Mouse (Mus musculus): ENCODE measurements around the gene Aspm. TPM values are rescaled to one million over a fixed set of nuclear protein-coding genes. Genes with fewer than 3 reads are reported as not detected.
A peak's percentile ranks its signal among the peaks of the same experiment; 100 is the strongest.

Gene Aspm
- polyA plus RNA-seq, 1 experiment from 2014 or later, result 3.2 TPM

DNA sequence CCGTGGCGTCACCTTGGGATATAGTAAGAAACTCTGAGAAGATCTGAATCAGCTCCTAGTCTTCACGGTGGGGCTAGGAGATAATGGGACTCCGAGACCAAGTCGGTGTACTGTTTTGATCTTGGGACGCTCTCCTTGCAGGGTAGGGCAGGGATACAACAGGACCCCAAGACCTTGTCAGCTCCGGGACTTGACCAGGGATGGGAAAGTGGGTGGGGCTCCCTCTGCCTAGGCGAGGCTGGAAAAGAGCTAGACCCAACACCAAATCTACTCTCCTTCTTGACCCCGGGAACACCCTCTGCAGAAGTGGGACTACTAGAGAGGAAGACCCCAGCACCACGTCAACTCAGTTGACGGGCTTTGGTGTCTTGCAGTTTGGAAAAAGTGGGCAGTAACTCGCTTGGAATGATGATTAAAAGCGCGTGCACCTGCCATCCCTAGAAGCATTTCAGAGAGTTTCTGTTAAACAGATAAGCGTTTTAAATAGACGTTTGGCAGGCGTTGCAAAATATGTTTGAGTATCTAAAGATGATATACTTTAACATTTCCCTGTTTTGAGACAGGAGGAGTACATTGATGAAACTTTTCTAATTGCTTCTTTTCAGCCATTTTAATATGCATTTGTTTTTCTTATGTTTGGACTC lies 776 bp downstream of the Aspm start:
- 1% methylated on average over 17 of the region's 17 CpGs for WGBS
- ATAC-seq, result peak; percentile 11; the same call in 1 of the 2 replicates
- no peaks in the 10 kb centered on the region for H3K27me3 ChIP-seq (replicated peaks; ENCODE audit: control insufficient read depth, insufficient read depth, low read length)
- H3K9ac ChIP-seq (ENCODE audit: low read depth, low read length), result peak overlapping the region; percentile 53
- peak overlapping the region; percentile 70 for H3K4me3 ChIP-seq (ENCODE audit: low read depth, low read length)
- peak overlapping the region; percentile 95 for H3K4me2 ChIP-seq (replicated peaks; ENCODE audit: low read depth)
- H3K9me3 ChIP-seq (ENCODE audit: control insufficient read depth), result no peaks in the 10 kb centered on the region
- TF ChIP-seq CTCF (IDR thresholded peaks at IDR 0.05; ENCODE audit: low read depth), result no peak
- H3K36me3 ChIP-seq (ENCODE audit: control insufficient read depth, insufficient read depth), result no peaks in the 10 kb centered on the region
- H3K27ac ChIP-seq (ENCODE audit: low read depth, low read length), result no peak overlapping the region
- 0 out of 2 replicates have a peak, but pooled peaks cover 6% of the 10 kb centered on the region for H3K4me1 ChIP-seq (replicated peaks; ENCODE audit: control insufficient read depth, insufficient read depth, low read length)

DNA sequence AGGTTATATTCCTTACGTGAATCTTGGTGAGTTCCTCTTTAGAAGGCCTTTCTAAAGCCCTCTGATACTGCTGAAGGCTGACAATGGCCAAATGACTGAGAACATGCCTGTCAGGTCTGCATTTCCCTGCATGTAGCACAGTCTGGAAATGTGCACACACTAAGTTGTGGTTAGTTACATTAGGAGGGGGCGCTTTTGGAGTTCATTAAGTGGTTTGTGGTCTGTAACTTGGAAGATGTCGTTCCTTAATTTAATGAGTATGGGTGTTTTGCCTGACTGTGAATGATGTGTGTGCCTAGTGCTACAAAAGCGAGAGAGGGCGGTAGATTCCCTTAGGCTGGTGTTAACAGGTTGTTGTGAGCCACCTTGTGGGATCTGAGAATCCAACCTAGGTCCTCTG lies 6.2 kb downstream of the Aspm start:
- Histone ChIP-seq H3K9ac (ENCODE audit: low read depth, low read length) (no peak overlapping the region), H3K9me3 (ENCODE audit: control insufficient read depth) (no peaks in the 10 kb centered on the region), H3K4me1 (replicated peaks; ENCODE audit: control insufficient read depth, insufficient read depth, low read length) (no peaks in the 10 kb centered on the region), H3K27me3 (replicated peaks; ENCODE audit: control insufficient read depth, insufficient read depth, low read length) (no peaks in the 10 kb centered on the region), H3K4me3 (ENCODE audit: low read depth, low read length) (no peak overlapping the region), H3K36me3 (ENCODE audit: control insufficient read depth, insufficient read depth) (peaks cover 10% of the 10 kb centered on the region), H3K4me2 (replicated peaks; ENCODE audit: low read depth) (no peak overlapping the region), H3K27ac (ENCODE audit: low read depth, low read length) (no peak overlapping the region)
- no peak for TF ChIP-seq CTCF (IDR thresholded peaks at IDR 0.05; ENCODE audit: low read depth)
- ATAC-seq, result no peak
- WGBS, result 89% methylated on average over 5 of the region's 5 CpGs

DNA sequence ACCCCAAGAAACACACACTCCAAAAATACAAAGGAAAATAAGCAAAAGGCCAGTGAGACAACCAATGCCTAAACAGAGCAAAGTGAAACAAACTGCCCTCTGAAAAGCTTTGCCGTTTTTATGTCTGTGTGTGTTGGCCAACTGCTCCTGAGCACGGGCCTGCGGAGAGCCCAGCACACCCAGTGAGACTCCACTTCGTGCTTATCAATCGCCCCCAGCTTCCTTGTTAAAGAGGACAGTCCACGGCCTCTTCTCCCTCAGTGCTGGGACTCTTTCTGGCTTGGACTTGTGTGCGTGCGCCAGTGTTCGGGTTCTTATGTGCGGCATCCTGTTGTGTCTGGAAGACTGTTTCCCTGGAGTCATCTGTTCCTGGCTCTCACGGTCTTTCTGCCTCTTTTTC lies 11.4 kb downstream of the Aspm start:
- 92% methylated on average over 11 of the region's 11 CpGs for WGBS

DNA sequence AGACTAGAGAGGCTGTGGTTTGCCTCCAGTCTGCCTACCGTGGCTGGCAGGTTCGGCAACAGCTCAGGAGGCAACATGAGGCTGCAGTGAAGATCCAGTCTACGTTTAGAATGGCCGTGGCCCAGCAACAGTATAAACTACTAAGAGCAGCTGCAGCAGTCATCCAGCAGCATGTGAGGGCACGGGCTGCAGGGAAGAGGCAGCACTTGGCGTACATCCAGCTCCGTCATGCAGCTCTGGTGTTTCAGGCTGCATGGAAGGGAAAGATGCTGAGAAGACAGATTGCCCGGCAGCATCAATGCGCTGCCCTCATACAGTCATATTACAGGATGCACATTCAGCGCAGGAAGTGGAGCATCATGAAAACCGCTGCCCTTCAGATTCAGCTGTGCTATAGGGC lies 24.3 kb downstream of the Aspm start:
- Histone ChIP-seq H3K36me3 (ENCODE audit: control insufficient read depth, insufficient read depth) (peaks cover 53% of the 10 kb centered on the region), H3K9me3 (ENCODE audit: control insufficient read depth) (no peaks in the 10 kb centered on the region), H3K27ac (ENCODE audit: low read depth, low read length) (no peak overlapping the region), H3K4me2 (replicated peaks; ENCODE audit: low read depth) (no peak overlapping the region), H3K4me3 (ENCODE audit: low read depth, low read length) (no peak overlapping the region), H3K27me3 (replicated peaks; ENCODE audit: control insufficient read depth, insufficient read depth, low read length) (no peaks in the 10 kb centered on the region), H3K9ac (ENCODE audit: low read depth, low read length) (no peak overlapping the region), H3K4me1 (replicated peaks; ENCODE audit: control insufficient read depth, insufficient read depth, low read length) (no peaks in the 10 kb centered on the region)
- no peak for TF ChIP-seq CTCF (IDR thresholded peaks at IDR 0.05; ENCODE audit: low read depth)
- ATAC-seq, result no peak
- 91% methylated on average over 11 of the region's 11 CpGs for WGBS

More for the DNA sequence above, 11.4 kb downstream of the Aspm start:
- H3K4me1 ChIP-seq (replicated peaks; ENCODE audit: control insufficient read depth, insufficient read depth, low read length), result no peaks in the 10 kb centered on the region
- no peak overlapping the region for H3K9ac ChIP-seq (ENCODE audit: low read depth, low read length)
- no peak overlapping the region for H3K4me2 ChIP-seq (replicated peaks; ENCODE audit: low read depth)
- no peaks in the 10 kb centered on the region for H3K9me3 ChIP-seq (ENCODE audit: control insufficient read depth)
- peaks cover 26% of the 10 kb centered on the region for H3K36me3 ChIP-seq (ENCODE audit: control insufficient read depth, insufficient read depth)
- H3K27me3 ChIP-seq (replicated peaks; ENCODE audit: control insufficient read depth, insufficient read depth, low read length), result no peaks in the 10 kb centered on the region
- ATAC-seq, result no peak
- no peak overlapping the region for H3K27ac ChIP-seq (ENCODE audit: low read depth, low read length)
- no peak for TF ChIP-seq CTCF (IDR thresholded peaks at IDR 0.05; ENCODE audit: low read depth)
- H3K4me3 ChIP-seq (ENCODE audit: low read depth, low read length), result no peak overlapping the region

DNA sequence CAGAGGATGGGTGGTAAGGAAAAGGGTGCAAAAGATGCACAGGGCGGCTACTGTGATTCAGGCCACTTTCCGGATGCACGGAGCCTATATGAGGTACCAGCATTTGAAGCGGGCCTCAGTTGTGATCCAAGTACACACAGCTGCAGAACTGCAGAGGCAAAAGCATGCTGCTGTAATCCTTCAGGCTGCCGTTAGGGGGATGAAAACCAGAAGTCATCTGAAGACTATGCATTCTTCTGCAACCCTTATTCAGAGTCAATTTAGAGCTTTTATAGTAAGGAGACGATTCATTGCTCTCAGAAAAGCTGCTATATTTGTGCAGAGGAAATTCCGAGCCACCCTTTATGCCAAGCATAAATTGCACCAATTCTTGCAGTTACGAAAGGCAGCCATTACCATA lies 25.7 kb downstream of the Aspm start:
- no peak for ATAC-seq
- Histone ChIP-seq H3K27ac (ENCODE audit: low read depth, low read length) (no peak overlapping the region), H3K4me2 (replicated peaks; ENCODE audit: low read depth) (no peak overlapping the region), H3K9ac (ENCODE audit: low read depth, low read length) (no peak overlapping the region), H3K4me3 (ENCODE audit: low read depth, low read length) (no peak overlapping the region), H3K4me1 (replicated peaks; ENCODE audit: control insufficient read depth, insufficient read depth, low read length) (no peaks in the 10 kb centered on the region), H3K27me3 (replicated peaks; ENCODE audit: control insufficient read depth, insufficient read depth, low read length) (no peaks in the 10 kb centered on the region), H3K36me3 (ENCODE audit: control insufficient read depth, insufficient read depth) (peaks cover 47% of the 10 kb centered on the region), H3K9me3 (ENCODE audit: control insufficient read depth) (no peaks in the 10 kb centered on the region)
- TF ChIP-seq CTCF (IDR thresholded peaks at IDR 0.05; ENCODE audit: low read depth), result no peak
- WGBS, result 91% methylated on average over 8 of the region's 8 CpGs

DNA sequence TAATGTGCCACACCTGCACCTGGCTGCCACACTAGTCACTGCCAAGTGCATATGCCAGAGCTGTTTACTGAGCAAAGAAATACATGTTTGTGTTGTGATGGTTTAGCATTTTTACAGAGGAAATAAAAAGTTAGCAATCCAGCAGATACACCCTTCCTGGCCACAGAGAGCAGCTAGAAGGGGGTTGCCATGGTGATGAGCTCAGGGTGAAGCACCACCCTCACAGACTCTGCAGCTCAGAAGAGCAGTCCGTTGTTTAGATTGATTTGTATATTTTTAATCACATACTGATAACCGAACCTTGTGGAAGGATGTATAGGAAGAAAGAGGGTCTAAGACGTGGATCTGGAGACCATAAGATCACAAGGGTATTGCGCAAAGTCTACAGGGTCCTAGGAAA lies 26.6 kb downstream of the Aspm start:
- H3K27me3 ChIP-seq (replicated peaks; ENCODE audit: control insufficient read depth, insufficient read depth, low read length), result no peaks in the 10 kb centered on the region
- H3K9me3 ChIP-seq (ENCODE audit: control insufficient read depth), result no peaks in the 10 kb centered on the region
- H3K4me1 ChIP-seq (replicated peaks; ENCODE audit: control insufficient read depth, insufficient read depth, low read length), result no peaks in the 10 kb centered on the region
- no peak overlapping the region for H3K9ac ChIP-seq (ENCODE audit: low read depth, low read length)
- 75% methylated on average over 4 of the region's 4 CpGs for WGBS
- TF ChIP-seq CTCF (IDR thresholded peaks at IDR 0.05; ENCODE audit: low read depth), result no peak
- H3K27ac ChIP-seq (ENCODE audit: low read depth, low read length), result no peak overlapping the region
- no peak overlapping the region for H3K4me3 ChIP-seq (ENCODE audit: low read depth, low read length)
- peaks cover 40% of the 10 kb centered on the region for H3K36me3 ChIP-seq (ENCODE audit: control insufficient read depth, insufficient read depth)
- no peak for ATAC-seq
- H3K4me2 ChIP-seq (replicated peaks; ENCODE audit: low read depth), result no peak overlapping the region
